Mouse (Mus musculus) urinary bladder, postnatal 4 days (tissue): Measurements from ENCODE around the gene Lypd6b.

Experiments
- DNase-seq, 2 experiments: peaks; one replicate each; pipeline ENCODE4 v3.0.0; 2021 to 2022; ENCODE audit warnings: low spot score in 2 of 2

Lypd6b gene

DNA sequence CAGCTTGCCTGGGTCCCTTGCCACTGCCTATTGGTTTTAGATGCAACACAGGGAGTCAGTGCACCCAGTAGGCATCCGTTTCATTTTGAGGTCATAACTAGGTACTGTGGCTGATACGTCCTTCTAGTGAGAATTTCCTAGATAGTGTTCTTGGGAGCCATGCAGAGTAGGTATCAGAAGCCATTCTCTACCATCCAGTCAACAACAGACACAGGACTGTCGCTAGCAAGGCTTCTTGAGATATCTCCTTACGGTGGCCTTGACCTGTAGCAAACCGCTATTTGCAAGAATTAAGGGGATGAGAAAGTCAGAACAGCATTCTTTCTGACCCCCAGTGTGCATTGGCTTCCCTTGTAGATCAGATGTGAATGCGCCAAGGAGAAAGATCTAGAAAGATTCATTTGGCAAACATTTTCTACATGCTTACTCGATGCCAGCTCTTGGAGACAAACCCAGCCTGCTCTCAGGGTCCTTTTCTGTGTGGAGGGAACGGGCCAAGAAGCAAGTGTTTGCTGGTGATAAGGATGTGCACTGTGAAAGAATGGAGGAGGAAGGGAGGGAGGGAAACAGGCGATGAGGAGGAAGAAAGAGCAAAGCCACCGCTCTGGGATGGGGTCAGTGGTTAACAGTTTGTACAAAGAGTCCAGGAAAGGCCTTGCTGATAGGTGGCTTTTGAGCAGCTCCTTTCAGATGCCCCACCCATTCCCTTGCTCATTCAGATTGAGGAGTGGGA, 82.5 kb downstream of the Lypd6b start:
- no peak for DNase-seq

DNA sequence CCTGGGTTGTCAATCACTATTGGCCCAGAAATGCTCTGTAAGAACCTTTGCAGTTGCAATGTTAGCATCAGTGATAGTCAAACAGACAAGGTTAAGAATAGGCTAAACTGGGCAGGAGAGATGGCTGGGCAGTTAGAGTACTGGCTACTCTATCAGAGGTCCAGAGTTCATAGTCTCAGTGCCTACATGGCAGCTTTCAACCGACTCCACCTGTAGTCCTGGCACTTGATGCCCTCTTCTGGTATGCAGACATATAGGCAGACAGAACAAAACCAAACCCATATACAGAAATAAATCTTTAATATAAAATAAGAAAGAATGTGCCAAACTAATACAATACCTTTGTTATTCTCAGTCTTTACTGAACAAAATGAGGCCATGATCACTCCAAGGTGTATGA, 83.5 kb downstream of the Lypd6b start:
- no peak for DNase-seq

DNA sequence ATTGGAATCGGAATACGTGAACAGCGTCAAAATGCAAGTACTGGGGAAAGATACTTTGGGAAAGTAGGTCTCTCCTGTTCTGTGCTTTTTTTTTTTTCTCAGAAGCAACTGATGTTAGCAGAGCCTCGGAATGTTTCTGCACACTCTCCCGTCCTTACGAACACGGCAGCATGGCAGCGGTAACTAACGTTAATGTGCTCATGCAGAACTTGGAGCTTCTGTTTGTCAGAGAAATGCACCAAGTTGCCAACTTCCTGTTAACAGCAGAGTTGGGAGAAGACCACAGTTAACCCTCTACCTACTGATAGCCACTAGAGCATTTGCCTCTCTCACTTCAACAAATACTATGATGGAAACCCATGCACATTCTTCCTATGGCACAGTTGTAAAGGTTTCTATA, 93.0 kb downstream of the Lypd6b start:
- DNase-seq = no peak

- no peak for DNase-seq
Observed at GRCm38 (mm10) chr2:49881002-49881401, 93.5 kb downstream of the Lypd6b start.

DNA sequence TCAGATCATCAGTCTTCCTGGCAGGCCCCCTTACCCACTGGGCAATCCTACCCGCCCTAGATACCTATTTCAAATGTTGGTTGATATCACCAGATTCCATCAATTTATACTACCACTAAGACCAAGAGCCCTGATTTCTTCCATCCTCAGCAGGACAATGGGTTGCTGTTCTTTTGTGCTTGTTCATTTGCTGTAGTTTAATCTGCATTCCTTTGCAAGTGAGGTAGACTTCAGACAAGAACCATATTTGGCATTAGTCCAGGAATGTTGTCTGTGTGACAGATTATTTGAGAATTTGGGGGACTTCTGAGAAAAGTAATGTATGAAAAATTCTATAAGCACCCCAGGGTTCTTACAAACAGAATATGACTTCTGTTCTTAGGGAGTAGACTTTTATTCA, 95.0 kb downstream of the Lypd6b start:
- no peak for DNase-seq

DNA sequence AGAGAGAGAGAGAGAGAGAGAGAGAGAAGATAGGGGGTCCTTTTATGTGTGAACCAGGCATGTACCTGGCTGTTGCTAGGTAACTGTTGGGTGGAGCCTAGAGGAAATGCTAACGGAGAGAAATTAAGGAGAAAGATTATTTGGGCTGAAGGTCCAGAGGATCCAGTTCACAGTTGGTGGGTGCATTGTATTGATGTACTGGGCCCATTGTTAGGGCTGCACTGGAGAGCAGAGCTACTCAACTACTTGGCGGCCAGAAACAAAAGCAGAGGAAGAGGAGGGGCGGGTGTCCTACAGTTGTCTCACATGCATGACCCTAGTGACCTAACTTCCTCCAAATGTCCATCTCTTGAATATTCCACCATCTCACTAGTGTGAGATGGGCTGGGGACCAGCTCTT, 96.5 kb downstream of the Lypd6b start:
- no peak for DNase-seq

DNA sequence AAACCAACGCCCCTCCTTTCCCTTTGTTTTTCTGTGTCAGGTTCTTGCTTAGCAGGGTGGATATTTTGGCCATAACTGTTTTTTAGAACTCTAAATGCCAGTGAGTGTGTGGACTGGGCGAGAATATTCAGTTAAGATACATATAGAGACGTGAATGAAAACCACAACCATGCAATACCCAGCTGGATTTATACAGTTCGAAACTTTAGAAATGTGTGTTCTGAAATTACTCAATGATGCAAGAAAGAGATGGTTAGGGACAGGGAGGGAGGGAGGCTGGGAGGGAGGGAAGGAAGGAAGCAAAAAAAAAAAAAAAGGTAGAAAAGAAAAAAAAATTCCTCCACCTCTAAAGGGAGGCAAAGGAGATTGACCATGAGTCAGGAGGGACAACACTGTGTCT, 98.7 kb downstream of the Lypd6b start:
- no peak for DNase-seq

DNA sequence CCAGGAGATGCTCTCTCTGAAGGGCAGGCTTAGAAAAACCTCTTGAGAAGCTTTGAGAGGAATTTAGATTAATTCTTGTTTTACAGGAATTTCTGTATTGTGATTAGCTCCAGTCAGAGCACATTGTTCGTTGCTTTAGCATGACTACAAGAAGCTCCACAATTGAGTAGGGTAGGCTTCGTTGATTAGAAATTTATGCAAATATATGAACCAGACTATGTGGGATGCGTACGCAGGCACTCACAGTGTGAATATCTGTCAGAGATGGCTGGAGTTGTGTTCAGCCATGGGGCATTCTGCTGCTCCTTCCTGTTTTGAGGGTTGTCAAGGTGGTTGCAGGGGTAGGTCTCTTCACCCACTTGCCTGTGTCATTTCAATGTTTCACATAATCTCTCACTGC, 100.9 kb downstream of the Lypd6b start:
- DNase-seq = no peak

- DNase-seq = no peak
Observed at GRCm38 (mm10) chr2:49890727-49891126, 103.2 kb downstream of the Lypd6b start.

DNA sequence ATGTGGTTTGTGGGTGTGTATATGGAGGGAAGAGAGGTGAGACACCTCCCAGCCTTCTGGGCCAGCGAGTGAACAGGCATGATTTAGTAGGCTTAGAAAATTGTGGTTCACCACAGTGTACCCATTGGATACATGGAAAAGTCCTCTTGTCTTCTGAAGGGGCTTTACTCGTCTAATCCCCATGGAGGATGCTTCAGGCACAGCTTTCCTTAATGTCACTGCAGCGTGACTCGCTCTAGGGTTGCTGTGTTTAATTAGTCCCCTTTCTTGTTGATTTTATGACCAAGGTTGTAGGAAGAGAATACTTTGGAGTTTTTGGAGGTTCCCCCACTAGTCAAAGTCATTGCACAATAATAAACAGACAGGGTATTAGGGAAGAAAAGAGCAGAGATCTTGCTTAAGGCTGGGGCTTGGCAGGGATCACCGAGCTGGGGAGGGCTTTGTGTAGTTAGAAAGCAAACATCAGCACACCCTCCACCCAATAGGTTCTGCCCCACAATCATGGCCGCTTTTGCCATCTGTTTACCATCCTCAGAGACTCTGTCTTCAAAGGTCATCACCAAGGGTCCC, 122.4 kb downstream of the Lypd6b start:
- no peak for DNase-seq

GRCm38 (mm10) chr2:49911296-49912034, 124.0 kb downstream of the Lypd6b start:
- DNase-seq = no peak

- DNase-seq = no peak
Observed at GRCm38 (mm10) chr2:49912261-49912895, 124.9 kb downstream of the Lypd6b start.

GRCm38 (mm10) chr2:49917489-49917888, 130.0 kb downstream of the Lypd6b start:
- DNase-seq = no peak

GRCm38 (mm10) chr2:49918132-49918531, 130.6 kb downstream of the Lypd6b start:
- no peak for DNase-seq

- DNase-seq = no peak
Observed at GRCm38 (mm10) chr2:49918692-49919091, 131.2 kb downstream of the Lypd6b start.

DNA sequence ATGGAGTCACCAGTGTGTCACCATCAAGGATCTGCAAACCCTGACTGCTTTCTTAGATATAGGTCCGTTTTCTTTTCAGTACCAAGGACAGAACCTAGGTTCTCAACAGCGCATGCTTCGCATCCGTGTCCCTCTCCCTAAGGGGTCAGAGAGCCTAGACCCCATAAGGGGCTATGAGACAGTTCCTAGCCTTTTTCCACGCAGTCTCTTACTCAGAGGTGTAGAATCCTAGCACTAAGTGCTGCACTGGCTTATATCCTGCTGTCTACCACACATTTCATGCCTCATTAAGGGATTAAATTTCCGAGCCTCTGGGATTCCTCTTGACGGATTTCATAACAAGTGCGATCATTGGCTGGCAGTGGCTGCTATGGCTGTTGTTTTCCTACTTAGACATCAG, 134.5 kb downstream of the Lypd6b start:
- no peak for DNase-seq

DNA sequence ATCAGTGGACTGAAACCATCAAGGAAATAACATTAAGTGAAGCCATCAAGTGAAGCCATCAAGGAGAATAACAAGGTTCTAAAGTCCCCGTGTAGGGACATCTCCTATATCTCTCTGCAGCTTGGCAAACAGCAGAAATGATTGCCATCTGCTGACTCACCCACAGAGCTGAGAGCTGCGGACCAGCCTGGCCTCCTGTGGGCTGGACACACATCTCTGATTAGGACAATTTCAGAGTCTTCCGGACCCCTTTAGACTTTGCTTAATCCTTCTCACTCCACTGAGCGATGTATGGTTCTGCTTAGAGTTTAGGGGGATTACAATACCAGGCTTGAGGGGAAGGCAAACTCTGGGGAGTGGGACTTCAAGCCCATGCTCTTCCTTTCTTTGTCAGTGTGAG, 135.3 kb downstream of the Lypd6b start:
- DNase-seq = no peak

GRCm38 (mm10) chr2:49926186-49926585, 138.7 kb downstream of the Lypd6b start:
- DNase-seq = no peak

DNA sequence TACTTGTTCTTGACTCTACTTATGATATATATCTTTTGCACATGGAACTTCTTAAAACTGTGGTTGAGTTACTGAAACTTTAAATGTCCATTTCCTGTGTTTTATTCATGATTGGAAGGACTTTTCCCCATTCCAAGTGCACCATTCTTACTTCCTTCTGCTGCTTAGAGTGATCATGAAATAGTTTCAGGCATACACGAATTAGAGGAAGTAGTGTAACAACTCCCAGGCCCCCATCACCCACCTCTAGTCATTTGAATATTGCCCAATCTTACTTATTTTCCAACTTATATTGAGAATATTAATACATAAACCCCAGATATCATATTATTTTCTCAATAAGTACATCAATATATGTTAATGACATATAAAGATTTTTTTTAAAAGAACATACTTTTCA, 139.9 kb downstream of the Lypd6b start:
- no peak for DNase-seq

DNA sequence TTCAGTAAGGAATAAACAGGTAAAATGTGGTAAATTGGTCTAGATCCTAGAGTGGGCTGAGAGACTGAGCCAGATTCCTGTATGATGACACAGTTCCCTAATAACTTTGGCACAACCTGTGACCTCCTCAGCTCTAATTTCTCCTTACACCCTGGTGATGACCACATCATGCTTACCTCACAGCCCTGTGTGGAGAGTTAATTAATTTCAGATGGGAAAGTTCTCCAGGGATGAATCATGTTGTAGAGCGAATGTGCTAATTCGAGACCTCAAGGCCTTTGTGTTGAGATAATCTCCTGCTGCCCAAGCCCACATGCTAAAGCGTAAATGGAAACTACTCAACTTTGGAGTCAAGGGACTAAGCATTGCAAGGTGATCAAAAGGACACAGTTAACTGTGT, 142.4 kb downstream of the Lypd6b start:
- no peak for DNase-seq

DNA sequence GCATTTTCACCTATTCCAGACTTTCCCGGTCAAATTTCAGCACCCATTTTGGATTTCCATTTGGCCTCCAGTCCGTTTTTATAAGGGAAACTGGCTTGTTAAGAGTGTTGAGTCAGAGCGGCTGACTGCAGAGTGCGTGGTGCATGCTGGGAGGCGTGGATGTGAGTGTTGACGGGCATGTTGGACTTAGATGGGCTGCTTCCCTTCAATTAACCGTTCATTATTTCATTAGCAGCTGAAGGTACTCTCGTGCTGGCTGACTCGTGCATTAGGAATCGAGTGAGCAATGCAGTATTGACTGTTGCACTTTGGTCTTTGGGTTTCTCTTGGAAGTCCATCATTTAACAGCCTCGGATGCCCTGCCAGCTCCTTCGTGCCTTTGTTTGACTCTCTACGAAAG, 150.1 kb downstream of the Lypd6b start:
- DNase-seq = no peak

- no peak for DNase-seq
Observed at GRCm38 (mm10) chr2:49938246-49938645, 150.8 kb downstream of the Lypd6b start.

DNA sequence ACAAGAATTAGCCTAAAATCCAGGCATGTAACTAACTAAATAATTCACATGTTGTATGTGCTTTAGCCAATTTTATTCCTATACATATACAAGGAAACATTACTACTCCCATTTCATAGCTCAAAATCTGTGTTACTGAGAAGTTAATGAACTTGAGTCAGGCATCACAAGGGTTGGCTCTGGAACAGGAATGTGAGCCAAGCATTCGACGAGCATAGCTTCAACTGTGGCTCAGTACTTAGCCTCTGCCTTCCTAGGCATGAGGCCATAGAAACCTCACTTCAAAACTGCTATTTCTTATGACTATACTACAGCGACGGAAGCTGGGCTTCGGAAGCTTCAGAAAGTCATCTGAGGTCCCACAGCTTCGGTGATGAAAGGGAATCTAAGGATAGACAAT, 152.9 kb downstream of the Lypd6b start:
- DNase-seq = no peak
